Mouse (Mus musculus) kidney, embryonic 15.5 days (tissue): ENCODE measurements at regions not wholly inside any gene's neighbourhood (a gene's known extent, or its start where the extent isn't known, plus 50 kb on each side); places are given as distances from the start of the nearest gene placed in this dataset.

Source experiments
- ATAC-seq: fragments of 200-750 bp; cut with Nextera tagmentation; replicated peaks from 2 replicates; pipeline ENCODE4 v1.8.0; 2017; ENCODE audit warnings: moderate TSS enrichment; ENCODE audit not compliant: low FRiP score
- H3K27ac ChIP-seq: fragments of 300-500 bp; sonication (generic); 2 replicates; pipeline ENCODE4 v1.5.1; 2015; ENCODE audit warnings: mild to moderate bottlenecking, inconsistent platforms
- H3K27me3 ChIP-seq: fragments of 300-500 bp; sonication (generic); 2 replicates; pipeline ENCODE4 v1.6.1; 2015; ENCODE audit warnings: inconsistent platforms
- H3K36me3 ChIP-seq: fragments of 300-500 bp; sonication (generic); 2 replicates; pipeline ENCODE4 v1.6.1; 2015; ENCODE audit warnings: inconsistent platforms
- H3K4me1 ChIP-seq: fragments of 300-500 bp; sonication (generic); 2 replicates; pipeline ENCODE4 v1.6.1; 2015; ENCODE audit warnings: inconsistent platforms
- H3K4me2 ChIP-seq: fragments of 300-500 bp; sonication (generic); 2 replicates; pipeline ENCODE4 v1.6.1; 2015; ENCODE audit warnings: moderate library complexity, mild to moderate bottlenecking, inconsistent platforms
- H3K4me3 ChIP-seq: fragments of 300-500 bp; sonication (generic); replicated peaks from 2 replicates; pipeline ENCODE4 v1.5.1; 2015; ENCODE audit warnings: mild to moderate bottlenecking, inconsistent platforms
- H3K9ac ChIP-seq: fragments of 300-500 bp; sonication (generic); 2 replicates; pipeline ENCODE4 v1.6.1; 2015; ENCODE audit warnings: mild to moderate bottlenecking, inconsistent platforms
- H3K9me3 ChIP-seq: fragments of 300-500 bp; sonication (generic); replicated peaks from 2 replicates; pipeline ENCODE4 v1.6.1; 2016; ENCODE audit warnings: inconsistent platforms
- WGBS: fragments of 180-500 bp; shearing (Covaris S2); methylation state at CpG from one replicate; pipeline ENCODE4 v1.1.7; 2015; ENCODE audit warnings: mixed read lengths; 5-methylcytosine and 5-hydroxymethylcytosine counted together

GRCm38 (mm10) chr12:12181686-12182085 is 80.3 kb upstream of the Fam49a start:
- no peak overlapping the region for H3K9ac ChIP-seq
- H3K36me3 ChIP-seq: no peaks in the 10 kb centered on the region
- no peaks in the 10 kb centered on the region for H3K27me3 ChIP-seq
- H3K4me2 ChIP-seq: no peak overlapping the region
- peaks cover 13% of the 10 kb centered on the region for H3K4me1 ChIP-seq
- 83% methylated on average over 4 of the region's 4 CpGs for WGBS
- no peaks in the 10 kb centered on the region for H3K9me3 ChIP-seq
- no peak overlapping the region for H3K4me3 ChIP-seq
- H3K27ac ChIP-seq: no peak overlapping the region
- ATAC-seq: no peak

GRCm38 (mm10) chr12:12186353-12186752 is 75.6 kb upstream of the Fam49a start:
- Histone ChIP-seq H3K36me3 (no peaks in the 10 kb centered on the region), H3K27me3 (no peaks in the 10 kb centered on the region), H3K9ac (no peak overlapping the region), H3K4me1 (no peaks in the 10 kb centered on the region), H3K27ac (no peak overlapping the region), H3K4me2 (no peak overlapping the region), H3K9me3 (no peaks in the 10 kb centered on the region), H3K4me3 (no peak overlapping the region)
- 78% methylated on average over 2 of the region's 2 CpGs for WGBS
- ATAC-seq: no peak

GRCm38 (mm10) chr12:12195066-12195465 is 66.9 kb upstream of the Fam49a start:
- Histone ChIP-seq H3K36me3 (no peaks in the 10 kb centered on the region), H3K27ac (no peak overlapping the region), H3K4me2 (no peak overlapping the region), H3K9me3 (no peaks in the 10 kb centered on the region), H3K27me3 (no peaks in the 10 kb centered on the region), H3K4me3 (no peak overlapping the region), H3K4me1 (no peaks in the 10 kb centered on the region), H3K9ac (no peak overlapping the region)
- ATAC-seq: no peak
- 94% methylated on average over 1 of the region's 1 CpGs for WGBS

- Histone ChIP-seq H3K4me1 (no peaks in the 10 kb centered on the region), H3K27ac (no peak overlapping the region), H3K9me3 (no peaks in the 10 kb centered on the region), H3K4me2 (no peak overlapping the region), H3K27me3 (no peaks in the 10 kb centered on the region), H3K9ac (no peak overlapping the region), H3K36me3 (no peaks in the 10 kb centered on the region), H3K4me3 (no peak overlapping the region)
- 84% methylated on average over 3 of the region's 3 CpGs for WGBS
- ATAC-seq: no peak
Measured at GRCm38 (mm10) chr12:12196627-12197026, 65.3 kb upstream of the Fam49a start.

- no peak for ATAC-seq
- WGBS: 43% methylated on average over 1 of the region's 1 CpGs
Measured at GRCm38 (mm10) chr12:12208216-12208615, 53.7 kb upstream of the Fam49a start.

More at GRCm38 (mm10) chr12:12208216-12208615, 53.7 kb upstream of the Fam49a start:
- Histone ChIP-seq H3K9me3 (no peaks in the 10 kb centered on the region), H3K9ac (no peak overlapping the region), H3K4me3 (no peak overlapping the region), H3K27ac (no peak overlapping the region), H3K36me3 (no peaks in the 10 kb centered on the region), H3K27me3 (no peaks in the 10 kb centered on the region), H3K4me1 (no peaks in the 10 kb centered on the region), H3K4me2 (no peak overlapping the region)
